Comparison of ENCODE assay signal across 9 mouse cellular contexts in genomic region chr8:127118373-127118861, GRCm38 (mm10). TPM values are rescaled to one million over a fixed set of nuclear protein-coding genes. Genes with fewer than 3 reads are reported as not detected.
DNase-seq lines count a peak whose midpoint lies in the region; ATAC-seq lines count a peak whose summit lies in the region.
"Had no signal": no experiment of that assay in that cellular context is flagged by ENCODE, and none has a peak within 500 bp of the region (broad histone marks: within the 10 kb centered on the region; RNA-seq: fewer than 3 reads in every experiment).

No protein-coding gene starts in this region.

- H3K4me3 ChIP-seq in heart, embryonic 12.5 days = no peak overlapping the region
- H3K4me3 ChIP-seq in neural tube, embryonic 15.5 days (replicated peaks) = no peak overlapping the region
- H3K4me3 ChIP-seq: midbrain, embryonic 12.5 days had no signal

- H3K36me3 ChIP-seq in heart, embryonic 12.5 days = no peaks in the 10 kb centered on the region
- no peaks in the 10 kb centered on the region for H3K36me3 ChIP-seq in neural tube, embryonic 15.5 days
- H3K36me3 ChIP-seq: midbrain, embryonic 12.5 days had no signal

- no peaks in the 10 kb centered on the region for H3K9me3 ChIP-seq in heart, embryonic 12.5 days (replicated peaks)
- no peaks in the 10 kb centered on the region for H3K9me3 ChIP-seq in neural tube, embryonic 15.5 days (replicated peaks)
- H3K9me3 ChIP-seq: midbrain, embryonic 12.5 days had no signal

- ATAC-seq in cerebellum, adult (ENCODE audit: insufficient number of reproducible peaks, low FRiP score, low TSS enrichment) = no peak
- no peak for ATAC-seq in heart, embryonic 12.5 days (ENCODE audit: insufficient number of reproducible peaks, low FRiP score)
- ATAC-seq in neural tube, embryonic 15.5 days (ENCODE audit: low FRiP score) = no peak

- peak overlapping the region; percentile 20 for H3K27ac ChIP-seq in heart, embryonic 12.5 days (ENCODE audit: poor library complexity, severe bottlenecking)
- H3K27ac ChIP-seq in neural tube, embryonic 15.5 days (replicated peaks) = peak overlapping the region; percentile 10; the same call in 1 of the 2 replicates
- H3K27ac ChIP-seq: midbrain, embryonic 12.5 days had no signal

- peak overlapping the region; percentile 18; the same call in 1 of the 2 replicates for H3K4me2 ChIP-seq in heart, embryonic 12.5 days
- no peak overlapping the region for H3K4me2 ChIP-seq in neural tube, embryonic 15.5 days
- H3K4me2 ChIP-seq: midbrain, embryonic 12.5 days had no signal

- H3K27me3 ChIP-seq in heart, embryonic 12.5 days (replicated peaks) = no peaks in the 10 kb centered on the region
- H3K27me3 ChIP-seq in neural tube, embryonic 15.5 days (replicated peaks) = no peaks in the 10 kb centered on the region
- H3K27me3 ChIP-seq: midbrain, embryonic 12.5 days had no signal

- H3K9ac ChIP-seq in heart, embryonic 12.5 days = no peak overlapping the region
- no peak overlapping the region for H3K9ac ChIP-seq in neural tube, embryonic 15.5 days (replicated peaks)
- H3K9ac ChIP-seq: midbrain, embryonic 12.5 days had no signal

- peaks cover 67% of the 10 kb centered on the region for H3K4me1 ChIP-seq in heart, embryonic 12.5 days (replicated peaks)
- peaks cover 17% of the 10 kb centered on the region for H3K4me1 ChIP-seq in neural tube, embryonic 15.5 days

- peak; percentile 20 to 21 for DNase-seq in cerebellum, postnatal 36 days
- DNase-seq in right cerebral cortex, postnatal 25 days = peak; percentile 8
- no peak for DNase-seq in right cerebral cortex, postnatal 36 days (ENCODE audit: low spot score in 2 of 2)
- no peak for DNase-seq in lung, postnatal 10 days
- DNase-seq in testis, postnatal 10 days (ENCODE audit: low spot score) = no peak

- 67% methylated on average over 11 of the region's 11 CpGs for WGBS in heart, embryonic 12.5 days
- WGBS in neural tube, embryonic 15.5 days = 60% methylated on average over 11 of the region's 11 CpGs

RNA-seq across cellular contexts. Expression of gene Pard3, which starts 54.7 kb away (rescaled TPM):
- 26.2 and 30.3 TPM in 2 replicates for polyA plus RNA-seq in heart, embryonic 12.5 days (2016; fragmentation: Nextera tagmentation; extraction: Ambion mirVana)
- polyA plus RNA-seq in neural tube, embryonic 15.5 days (2015; fragmentation: Nextera tagmentation; extraction: Ambion mirVana) = 16.1 and 17.0 TPM in 2 replicates

Comparison
In these comparisons a context has a peak if more than half of its experiments do, and no peak if none do; other contexts are left out.
1. DNase-seq: peak in cerebellum, postnatal 36 days (2 of 2) and right cerebral cortex, postnatal 25 days (single experiment); none in right cerebral cortex, postnatal 36 days (0 of 2), lung, postnatal 10 days (single experiment) and testis, postnatal 10 days (single experiment).